Mouse (Mus musculus): Measurements from ENCODE around the gene Ak3. TPM values are rescaled to one million over a fixed set of nuclear protein-coding genes. Genes with fewer than 3 reads are reported as not detected.

Gene Ak3
- 129 and 175 TPM in 2 replicates for polyA plus RNA-seq (2012; rRNA removed; ENCODE audit: low replicate concordance)

GRCm38 (mm10) chr19:29047334-29048170 is at the start of gene Ak3:
Gene Ak3 (minus strand): TSS chr19:29047961.

GRCm38 (mm10) chr19:28990194-28990589 is 57.6 kb downstream of the Ak3 start, which contains the start of gene Cdc37l1:
Gene Cdc37l1 (plus strand): TSS chr19:28990352.

Other genes starting within 250 kb of the Ak3 start
- gene Slc1a1, start 212.9 kb downstream of the Ak3 start, polyA plus RNA-seq (2012; rRNA removed; ENCODE audit: low replicate concordance), result 7.4 and 19.0 TPM in 2 replicates
- 15.0 and 16.2 TPM in 2 replicates for gene Plpp6, start 84.0 kb downstream of the Ak3 start, polyA plus RNA-seq (2012; rRNA removed; ENCODE audit: low replicate concordance)
- gene 4430402I18Rik, start 80.2 kb downstream of the Ak3 start, polyA plus RNA-seq (2012; rRNA removed; ENCODE audit: low replicate concordance), result 3.6 and 10.1 TPM in 2 replicates
- gene Cdc37l1, start 57.6 kb downstream of the Ak3 start, polyA plus RNA-seq (2012; rRNA removed; ENCODE audit: low replicate concordance), result 12.5 and 24.1 TPM in 2 replicates
- gene Rcl1, start 53.4 kb upstream of the Ak3 start, polyA plus RNA-seq (2012; rRNA removed; ENCODE audit: low replicate concordance), result 25.4 and 37.5 TPM in 2 replicates
- 7.7 and 20.4 TPM in 2 replicates for gene Jak2, start 203.9 kb upstream of the Ak3 start, polyA plus RNA-seq (2012; rRNA removed; ENCODE audit: low replicate concordance)